Mouse (Mus musculus): ENCODE results near the gene Neurod2.

GRCm38 (mm10) chr11:98353651-98354211, 24.3 kb upstream of the Neurod2 start:
- TF ChIP-seq CTCF (IDR thresholded peaks at IDR 0.05; ENCODE audit: borderline replicate concordance, insufficient read depth, low read length) = no peak
- TF ChIP-seq POLR2A (IDR thresholded peaks at IDR 0.05; ENCODE audit: low read depth, low read length) = no peak

Measured in embryonic fibroblast, embryonic 13.5 days (primary cell).